In the genomic region with DNA sequence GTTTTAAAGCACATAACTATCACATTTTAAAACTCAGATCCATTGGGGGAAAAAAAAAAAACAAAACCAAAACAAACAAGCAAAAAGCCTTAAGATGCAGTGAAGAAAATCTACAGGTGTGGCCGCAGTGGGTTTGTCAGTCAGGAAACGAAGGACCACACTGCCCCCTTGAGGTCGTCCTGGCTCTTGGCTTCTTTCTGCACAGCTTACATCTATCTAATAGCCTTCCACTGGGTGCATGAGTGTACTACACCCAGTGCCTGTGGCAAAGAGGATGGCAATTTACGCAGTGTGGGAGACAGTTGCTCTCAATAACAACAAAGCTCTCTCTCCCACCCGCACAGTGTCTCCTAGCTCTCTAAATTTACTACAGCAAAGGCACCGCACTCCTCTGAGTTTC, we compare ENCODE assay signal across 8 mouse cellular contexts. TPM values are rescaled to one million over a fixed set of nuclear protein-coding genes. Genes with fewer than 3 reads are reported as not detected.
DNase-seq lines count a peak whose midpoint lies in the region; ATAC-seq and TF ChIP-seq lines count a peak whose summit lies in the region.

No protein-coding gene starts in this region.

- H3K4me2 ChIP-seq in heart, embryonic 11.5 days, result no peak overlapping the region
- no peak overlapping the region for H3K4me2 ChIP-seq in hindbrain, postnatal 0 days (ENCODE audit: low read depth, low read length)
- no peak overlapping the region for H3K4me2 ChIP-seq in midbrain, embryonic 13.5 days (replicated peaks)

- no peak overlapping the region for H3K4me3 ChIP-seq in heart, embryonic 11.5 days (ENCODE audit: low read depth, low read length)
- no peak overlapping the region for H3K4me3 ChIP-seq in hindbrain, postnatal 0 days (ENCODE audit: low read length)
- no peak overlapping the region for H3K4me3 ChIP-seq in midbrain, embryonic 13.5 days (replicated peaks)

- H3K36me3 ChIP-seq in heart, embryonic 11.5 days (ENCODE audit: control insufficient read depth, insufficient read depth, low read length), result no peaks in the 10 kb centered on the region
- H3K36me3 ChIP-seq in hindbrain, postnatal 0 days (ENCODE audit: insufficient read depth, low read length), result no peaks in the 10 kb centered on the region
- peaks cover 15% of the 10 kb centered on the region for H3K36me3 ChIP-seq in midbrain, embryonic 13.5 days

- DNase-seq in heart, adult 8-10 months (ENCODE audit: low spot score), result peak; percentile 37
- DNase-seq in adrenal gland, postnatal 10 days, result peak; percentile 79
- peak; percentile 32 for DNase-seq in embryo, embryonic 11.5 days (ENCODE audit: low read depth, low spot score)
- peak; percentile 67 for DNase-seq in hindbrain, postnatal 0 days (ENCODE audit: low spot score)
- DNase-seq in left cerebral cortex, adult 18-20 months (ENCODE audit: low spot score in 2 of 2), result peak; percentile 73 to 77
- peak; percentile 47 to 82 for DNase-seq in spleen, postnatal 10 days (ENCODE audit: low spot score in 2 of 2)

- no peak overlapping the region for H3K27ac ChIP-seq in heart, embryonic 11.5 days (ENCODE audit: low read depth, low read length)
- H3K27ac ChIP-seq in hindbrain, postnatal 0 days, result no peak overlapping the region
- H3K27ac ChIP-seq in midbrain, embryonic 13.5 days, result no peak overlapping the region

- no peaks in the 10 kb centered on the region for H3K4me1 ChIP-seq in heart, embryonic 11.5 days (ENCODE audit: control insufficient read depth, insufficient read depth, low read length)
- H3K4me1 ChIP-seq in hindbrain, postnatal 0 days (ENCODE audit: insufficient read depth, low read length), result no peaks in the 10 kb centered on the region
- no peaks in the 10 kb centered on the region for H3K4me1 ChIP-seq in midbrain, embryonic 13.5 days (replicated peaks)

- ATAC-seq in heart, embryonic 11.5 days (replicated peaks; ENCODE audit: insufficient number of reproducible peaks, low FRiP score, low TSS enrichment), result no peak
- ATAC-seq in hindbrain, postnatal 0 days, result peak; percentile 63
- ATAC-seq in midbrain, embryonic 13.5 days, result peak; percentile 57; the same call in 1 of the 2 replicates

- H3K9ac ChIP-seq in heart, embryonic 11.5 days (ENCODE audit: low read depth, low read length), result no peak overlapping the region
- no peak overlapping the region for H3K9ac ChIP-seq in hindbrain, postnatal 0 days (replicated peaks; ENCODE audit: low read length)
- no peak overlapping the region for H3K9ac ChIP-seq in midbrain, embryonic 13.5 days (replicated peaks)

- peak; percentile 69 for TF ChIP-seq CTCF in hindbrain, postnatal 0 days (IDR thresholded peaks at IDR 0.05; ENCODE audit: low read depth)

- no peaks in the 10 kb centered on the region for H3K27me3 ChIP-seq in heart, embryonic 11.5 days (ENCODE audit: control insufficient read depth, insufficient read depth, low read length)
- H3K27me3 ChIP-seq in hindbrain, postnatal 0 days (ENCODE audit: insufficient read depth, low read length), result no peaks in the 10 kb centered on the region
- H3K27me3 ChIP-seq in midbrain, embryonic 13.5 days, result no peaks in the 10 kb centered on the region

- 62% methylated on average over 6 of the region's 6 CpGs for WGBS in heart, embryonic 11.5 days (ENCODE audit: insufficient replicate concordance)
- 70% methylated on average over 6 of the region's 6 CpGs for WGBS in hindbrain, postnatal 0 days
- WGBS in midbrain, embryonic 13.5 days, result 65% methylated on average over 6 of the region's 6 CpGs

- H3K9me3 ChIP-seq in heart, embryonic 11.5 days (replicated peaks; ENCODE audit: control insufficient read depth, low read length), result no peaks in the 10 kb centered on the region
- no peaks in the 10 kb centered on the region for H3K9me3 ChIP-seq in hindbrain, postnatal 0 days (ENCODE audit: low read length)
- no peaks in the 10 kb centered on the region for H3K9me3 ChIP-seq in midbrain, embryonic 13.5 days

RNA-seq across cellular contexts. Expression of gene Nfkbiz, which starts 19.8 kb away (rescaled TPM):
- total RNA-seq in heart, adult 8-10 months (2022), result 1 to 10 TPM; 1.9 to 2.3 (median 2.1) TPM
- polyA plus RNA-seq in heart, embryonic 11.5 days (2014; fragmentation: Nextera tagmentation; extraction: Ambion mirVana), result 3.5 and 3.7 TPM in 2 replicates
- total RNA-seq in adrenal gland, postnatal 10 days (2021), result 1 to 10 TPM; 8.0 to 8.9 TPM
- 3.0 and 3.3 TPM in 2 replicates for total RNA-seq in hindbrain, postnatal 0 days (2014; rRNA removed)
- polyA plus RNA-seq in hindbrain, postnatal 0 days (2015; fragmentation: Nextera tagmentation; extraction: Ambion mirVana), result 1.4 and 1.6 TPM in 2 replicates
- total RNA-seq in left cerebral cortex, adult 18-20 months (2021), result 1 to 10 TPM; 4.4 to 5.2 TPM
- polyA plus RNA-seq in midbrain, embryonic 13.5 days (2015; fragmentation: Nextera tagmentation; extraction: Ambion mirVana), result 0.89 and 0.98 TPM in 2 replicates

RNA-seq across cellular contexts. Expression of gene Nxpe3, which starts 36.6 kb away (rescaled TPM):
- total RNA-seq in heart, adult 8-10 months (2022), result under 1 TPM; 0.33 to 0.87 (median 0.44) TPM
- 0.99 and 1.2 TPM in 2 replicates for polyA plus RNA-seq in heart, embryonic 11.5 days (2014; fragmentation: Nextera tagmentation; extraction: Ambion mirVana)
- total RNA-seq in adrenal gland, postnatal 10 days (2021), result 1 to 10 TPM; 1.6 to 2.0 TPM
- 1.8 and 2.4 TPM in 2 replicates for total RNA-seq in hindbrain, postnatal 0 days (2014; rRNA removed)
- polyA plus RNA-seq in hindbrain, postnatal 0 days (2015; fragmentation: Nextera tagmentation; extraction: Ambion mirVana), result 0.84 and 1.1 TPM in 2 replicates
- 10 to 100 TPM in 1 of 2 experiments, 1 to 10 TPM in 1; 9.7 to 11.5 TPM for total RNA-seq in left cerebral cortex, adult 18-20 months (2021)
- 1.1 and 1.5 TPM in 2 replicates for polyA plus RNA-seq in midbrain, embryonic 13.5 days (2015; fragmentation: Nextera tagmentation; extraction: Ambion mirVana)
